Mouse (Mus musculus): Measurements from ENCODE around the gene Dnaaf2.
"Not testable (repeated sequence)": the region's sequence is repeated elsewhere in the genome, so short reads cannot be mapped to it uniquely, and the experiment has no call there.

Gene Dnaaf2

DNA sequence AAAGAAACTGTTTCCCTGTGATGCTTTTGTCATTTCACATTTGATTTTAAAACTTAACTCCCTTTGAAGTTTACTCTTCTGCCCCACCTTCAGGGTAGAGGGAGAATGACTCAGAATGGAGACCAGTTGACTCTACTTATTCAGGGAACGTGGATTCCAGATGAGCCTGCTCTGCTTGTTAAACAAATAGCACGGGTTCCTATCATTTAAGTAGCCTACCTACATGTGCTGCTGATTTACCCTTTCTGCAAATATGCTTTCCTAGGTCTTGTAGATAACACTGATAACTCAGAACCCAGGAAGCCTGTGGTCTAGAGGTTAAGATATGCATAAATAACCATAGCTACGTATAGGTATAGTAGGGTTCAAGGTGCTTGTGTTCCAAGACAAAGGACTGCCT is 33.3 kb downstream of the Dnaaf2 start:
- no peak for DNase-seq (ENCODE audit: low spot score in 2 of 2)

DNA sequence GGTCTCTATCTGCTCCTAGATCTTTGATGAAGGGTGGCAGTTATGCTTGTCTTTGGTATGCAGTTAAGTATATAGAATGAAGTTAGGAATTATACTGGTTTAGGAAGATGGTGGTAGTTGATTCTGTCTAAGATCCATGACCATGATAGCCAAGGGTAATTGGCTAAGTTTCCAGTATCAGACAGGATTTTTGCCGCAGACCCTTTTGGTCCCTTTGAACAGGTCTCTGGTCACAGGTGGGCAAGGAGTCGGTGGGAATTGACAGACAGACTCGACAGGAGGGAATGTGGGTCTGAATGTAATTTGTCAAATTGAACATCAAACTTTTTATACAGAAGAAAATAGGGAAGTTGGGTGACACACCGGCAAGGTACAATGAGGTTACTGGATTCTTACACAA is 34.6 kb downstream of the Dnaaf2 start:
- not testable (repeated sequence) for DNase-seq (ENCODE audit: low spot score in 2 of 2)

- DNase-seq (ENCODE audit: low spot score in 2 of 2): not testable (repeated sequence)
These were observed 37.6 kb downstream of the Dnaaf2 start for GRCm38 (mm10) chr12:69160677-69161076.

GRCm38 (mm10) chr12:69159578-69159940 is 38.7 kb downstream of the Dnaaf2 start:
- no peak for DNase-seq (ENCODE audit: low spot score in 2 of 2)

GRCm38 (mm10) chr12:69158765-69159577 is 39.3 kb downstream of the Dnaaf2 start, which contains the start of gene Rps29:
TSS of gene Rps29 (minus strand) at chr12:69159186.
- peak; percentile 95 to 97 for DNase-seq (ENCODE audit: low spot score in 2 of 2)

DNA sequence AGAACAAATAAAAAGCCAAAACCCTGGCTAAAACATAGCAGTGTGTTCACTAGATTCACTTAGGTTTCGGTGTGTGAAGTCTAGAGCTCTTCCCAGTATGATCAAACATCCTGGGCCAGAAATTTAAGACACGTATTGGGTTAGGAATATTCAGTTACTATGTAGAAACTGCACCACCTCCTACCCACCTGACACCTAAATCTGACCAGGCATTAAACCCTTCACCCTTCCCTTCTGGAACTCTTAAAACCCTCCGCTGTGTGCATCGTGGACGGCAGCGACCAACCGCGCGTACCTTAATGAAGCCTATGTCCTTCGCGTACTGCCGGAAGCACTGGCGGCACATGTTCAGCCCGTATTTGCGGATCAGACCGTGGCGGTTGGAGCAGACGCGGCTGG is 39.9 kb downstream of the Dnaaf2 start:
- no peak for DNase-seq (ENCODE audit: low spot score in 2 of 2)

DNA sequence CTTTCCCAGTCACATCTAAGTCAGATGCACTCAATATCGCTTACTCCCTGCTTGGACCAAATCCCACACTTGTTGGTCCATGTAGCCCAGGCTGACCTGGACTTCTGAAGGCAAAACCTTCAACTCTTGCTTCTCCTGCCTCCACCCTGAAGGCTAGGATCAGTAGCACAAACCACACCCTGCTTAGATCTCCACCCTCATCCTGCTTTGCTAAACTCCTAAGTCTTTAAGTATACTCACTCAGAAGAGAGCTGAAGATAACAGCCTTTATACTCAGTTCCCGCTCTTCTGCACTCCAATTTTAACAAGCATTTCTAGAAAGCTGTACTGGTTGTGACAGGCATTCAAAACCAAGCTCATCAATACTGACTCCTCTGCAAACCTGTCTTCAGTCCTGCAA is 41.1 kb downstream of the Dnaaf2 start:
- no peak for DNase-seq (ENCODE audit: low spot score in 2 of 2)

DNA sequence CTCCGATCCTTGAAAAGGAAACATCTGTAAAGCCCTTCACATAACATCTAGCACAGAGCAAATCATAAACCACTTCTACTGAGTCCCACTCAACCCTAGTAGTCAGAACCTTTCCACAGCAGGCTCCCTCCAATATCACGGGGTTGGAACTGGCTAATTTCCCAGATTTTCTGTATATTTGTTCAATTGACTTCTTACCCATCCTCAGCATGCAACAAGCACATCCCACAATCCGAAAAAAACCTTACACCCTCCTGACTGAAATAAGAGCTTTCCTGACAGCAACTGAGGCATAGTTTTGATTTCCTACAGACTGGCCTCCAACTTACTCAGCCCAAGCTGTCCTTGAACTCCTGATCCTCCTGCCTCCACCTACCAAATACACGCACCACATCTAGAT is 41.8 kb downstream of the Dnaaf2 start:
- DNase-seq (ENCODE audit: low spot score in 2 of 2): no peak

GRCm38 (mm10) chr12:69155923-69156322 is 42.3 kb downstream of the Dnaaf2 start:
- no peak for DNase-seq (ENCODE audit: low spot score in 2 of 2)

DNA sequence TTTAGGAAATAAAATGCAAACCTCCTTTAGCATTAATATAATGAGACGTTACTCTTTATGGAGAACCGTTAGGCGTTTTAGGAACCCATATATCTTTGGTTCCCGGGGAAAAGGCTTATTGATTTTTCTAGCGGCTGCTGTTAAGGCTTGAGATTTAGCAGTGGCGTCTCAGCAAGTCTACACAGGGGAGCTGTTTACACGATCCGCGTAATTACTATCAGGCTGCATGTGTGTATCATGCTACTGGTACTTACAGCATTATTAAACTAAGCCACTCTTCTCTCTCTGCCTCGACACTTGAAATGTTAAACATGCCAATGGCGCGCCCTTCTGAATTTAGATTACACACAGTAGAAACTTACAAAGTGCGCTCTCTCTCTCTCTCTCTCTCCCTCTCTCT is 48.2 kb downstream of the Dnaaf2 start:
- no peak for DNase-seq (ENCODE audit: low spot score in 2 of 2)

- DNase-seq (ENCODE audit: low spot score in 2 of 2): no peak
These were observed 51.0 kb downstream of the Dnaaf2 start for GRCm38 (mm10) chr12:69147166-69147735.

DNA sequence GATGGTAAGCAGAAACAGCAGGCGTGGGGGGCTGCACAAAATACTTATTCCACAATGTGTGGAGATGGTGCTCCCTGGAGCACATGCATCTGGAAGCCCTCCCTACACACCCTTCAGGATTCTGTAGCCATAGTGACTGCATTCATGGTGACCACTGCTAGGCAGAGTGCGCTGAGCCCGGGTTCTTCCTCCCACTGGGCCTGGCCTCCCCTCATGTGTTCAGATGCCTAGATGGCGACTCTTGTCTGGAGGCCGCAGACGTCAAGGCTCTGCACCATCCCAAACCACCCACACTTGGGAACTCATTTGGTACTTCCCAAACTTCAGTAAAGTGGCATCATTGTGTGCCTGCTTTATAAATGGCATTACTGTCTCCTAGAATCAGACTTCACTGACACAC is 54.8 kb downstream of the Dnaaf2 start:
- DNase-seq (ENCODE audit: low spot score in 2 of 2): no peak

GRCm38 (mm10) chr12:69139841-69140240 is 58.4 kb downstream of the Dnaaf2 start:
- no peak for DNase-seq (ENCODE audit: low spot score in 2 of 2)

- no peak for DNase-seq (ENCODE audit: low spot score in 2 of 2)
These were observed 59.0 kb downstream of the Dnaaf2 start for GRCm38 (mm10) chr12:69139201-69139600.
